Mouse (Mus musculus) C2C12 (cell line): ENCODE results near the gene Ptpn5. TPM values are rescaled to one million over a fixed set of nuclear protein-coding genes. Genes with fewer than 3 reads are reported as not detected.

ENCODE experiments used
- H3K27me3 ChIP-seq: one replicate; pipeline ENCODE4 v1.6.1; 2011; ENCODE audit not compliant: control insufficient read depth, insufficient read depth, insufficient read length
- H3K36me3 ChIP-seq: one replicate; pipeline ENCODE4 v1.6.1; 2011; ENCODE audit not compliant: control insufficient read depth, insufficient read depth
- H3K4me3 ChIP-seq: one replicate; pipeline ENCODE4 v1.5.1; 2011; ENCODE audit warnings: mild to moderate bottlenecking, control low read depth; ENCODE audit not compliant: poor library complexity, insufficient read depth, severe bottlenecking
- H3K79me2 ChIP-seq: one replicate; pipeline ENCODE4 v1.6.1; 2011; ENCODE audit not compliant: control insufficient read depth, insufficient read depth
- H3K79me3 ChIP-seq: one replicate; pipeline ENCODE4 v1.6.1; 2011; ENCODE audit warnings: low read depth, control low read depth
- H3ac ChIP-seq: one replicate; pipeline ENCODE3; 2011; ENCODE audit warnings: low read depth; ENCODE audit not compliant: control insufficient read depth, insufficient read length
- CEBPB ChIP-seq: IDR thresholded peaks from one replicate; pipeline ENCODE4 v1.6.1; 2011; ENCODE audit warnings: low read depth, mild to moderate bottlenecking, control low read depth, moderate library complexity
- CTCF ChIP-seq: IDR thresholded peaks from one replicate; pipeline ENCODE4 v1.5.1; 2011; ENCODE audit not compliant: control insufficient read depth, insufficient read depth, insufficient read length
- FOSL1 ChIP-seq: IDR thresholded peaks from one replicate; pipeline ENCODE4 v1.8.0; 2011; ENCODE audit warnings: mild to moderate bottlenecking, low read length; ENCODE audit not compliant: poor library complexity, insufficient read depth, severe bottlenecking
- MAX ChIP-seq: IDR thresholded peaks from one replicate; pipeline ENCODE4 v1.6.1; 2011; ENCODE audit warnings: mild to moderate bottlenecking, control low read depth
- MYOD1 ChIP-seq: IDR thresholded peaks from one replicate; pipeline ENCODE4 v1.6.1; 2011; ENCODE audit warnings: low read depth; ENCODE audit not compliant: control insufficient read depth, insufficient read length
- MYOG ChIP-seq: IDR thresholded peaks from one replicate; pipeline ENCODE4 v1.6.1; 2011; ENCODE audit not compliant: control insufficient read depth, insufficient read length; ENCODE audit errors: extremely low read depth
- USF1 ChIP-seq: IDR thresholded peaks from one replicate; pipeline ENCODE4 v1.6.1; 2011; ENCODE audit warnings: low read depth, mild to moderate bottlenecking, control low read depth, moderate library complexity
- polyA plus RNA-seq: library from polyadenylated mRNA; unstranded; fragments of >200 nt; fragmentation: generic; extraction: Trizol; gene quantifications from one replicate; pipeline ENCODE4 v1.2.1, GENCODE M21; 2012; ENCODE audit warnings: missing spikeins

The Ptpn5 gene
- polyA plus RNA-seq, 1 experiment: 0.16 TPM

DNA sequence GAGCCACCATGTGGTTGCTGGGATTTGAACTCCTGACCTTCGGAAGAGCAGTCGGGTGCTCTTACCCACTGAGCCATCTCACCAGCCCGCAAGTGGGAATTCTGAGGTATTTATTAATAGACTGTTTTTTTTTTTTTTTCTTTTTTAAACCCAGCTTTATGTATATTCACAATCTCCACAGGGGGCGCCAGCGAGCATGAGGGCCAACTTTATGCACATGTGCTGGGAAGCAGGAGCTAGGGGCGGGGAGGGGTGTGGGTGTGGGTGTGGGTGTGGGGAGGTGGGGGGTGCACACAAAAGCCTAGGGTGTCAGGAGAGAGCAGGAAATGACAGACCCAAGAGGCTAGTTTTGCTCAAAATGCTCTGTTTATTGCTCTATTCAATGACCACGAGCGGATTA is 56.0 kb downstream of the Ptpn5 start:
- no peak overlapping the region for H3K4me3 ChIP-seq
- TF ChIP-seq CEBPB (no peak), MYOD1 (no peak), USF1 (no peak), MAX (no peak), FOSL1 (no peak), CTCF (no peak), MYOG (no peak)
- no peaks in the 10 kb centered on the region for H3K36me3 ChIP-seq
- no peaks in the 10 kb centered on the region for H3K27me3 ChIP-seq
- H3K79me3 ChIP-seq: no peaks in the 10 kb centered on the region
- H3ac ChIP-seq: no peak overlapping the region
- H3K79me2 ChIP-seq: no peaks in the 10 kb centered on the region

DNA sequence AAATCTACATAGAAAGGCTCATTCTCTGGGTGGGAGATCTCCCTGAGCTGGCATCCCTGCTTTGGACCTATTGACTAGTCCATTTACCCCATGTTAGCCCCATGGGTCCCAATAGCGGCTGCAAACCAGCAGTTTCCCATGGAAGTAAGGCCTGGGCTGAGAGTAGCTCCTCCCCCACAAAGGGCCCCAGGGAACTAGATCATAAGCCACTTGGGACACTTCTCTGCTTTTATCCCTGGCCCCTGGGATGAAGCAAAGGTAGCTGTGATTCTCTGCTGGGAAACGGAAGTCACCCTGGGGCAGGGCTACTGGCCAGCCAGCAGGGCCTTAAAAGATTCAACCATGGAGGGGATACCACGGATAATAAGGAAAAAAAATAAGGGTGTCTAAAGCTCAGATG is 56.8 kb downstream of the Ptpn5 start:
- no peak for TF ChIP-seq USF1
- TF ChIP-seq MYOG: no peak
- TF ChIP-seq MYOD1: no peak
- TF ChIP-seq CEBPB: no peak
- TF ChIP-seq FOSL1: no peak
- no peak for TF ChIP-seq CTCF
- no peak for TF ChIP-seq MAX
- no peaks in the 10 kb centered on the region for H3K36me3 ChIP-seq
- H3ac ChIP-seq: no peak overlapping the region
- H3K4me3 ChIP-seq: no peak overlapping the region
- H3K79me2 ChIP-seq: no peaks in the 10 kb centered on the region
- no peaks in the 10 kb centered on the region for H3K79me3 ChIP-seq
- H3K27me3 ChIP-seq: no peaks in the 10 kb centered on the region

DNA sequence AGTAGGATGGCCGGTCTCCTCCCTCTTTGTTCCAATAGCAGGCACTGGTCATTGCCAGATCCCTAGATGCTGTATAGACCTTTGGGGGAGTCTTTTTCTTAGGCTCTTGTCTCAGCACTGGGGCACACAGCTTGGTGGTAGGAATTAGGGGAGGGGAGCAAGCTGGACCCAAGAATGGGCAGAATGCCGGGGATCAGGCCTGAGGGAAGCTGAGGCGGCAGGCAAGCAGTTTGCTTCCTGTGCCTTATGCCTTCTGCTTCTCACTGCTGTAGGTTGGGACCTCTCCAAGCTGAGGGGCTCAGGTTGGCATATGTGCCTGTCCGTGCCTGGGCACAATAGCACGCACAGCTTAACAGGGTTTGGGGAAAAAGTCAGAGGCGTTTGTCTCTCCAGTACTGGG is 57.3 kb downstream of the Ptpn5 start:
- H3K36me3 ChIP-seq: no peaks in the 10 kb centered on the region
- H3ac ChIP-seq: no peak overlapping the region
- no peak overlapping the region for H3K4me3 ChIP-seq
- TF ChIP-seq MYOG (no peak), CTCF (no peak), MYOD1 (no peak), CEBPB (no peak), FOSL1 (no peak), USF1 (no peak), MAX (no peak)
- no peaks in the 10 kb centered on the region for H3K79me3 ChIP-seq
- H3K27me3 ChIP-seq: no peaks in the 10 kb centered on the region
- H3K79me2 ChIP-seq: no peaks in the 10 kb centered on the region

DNA sequence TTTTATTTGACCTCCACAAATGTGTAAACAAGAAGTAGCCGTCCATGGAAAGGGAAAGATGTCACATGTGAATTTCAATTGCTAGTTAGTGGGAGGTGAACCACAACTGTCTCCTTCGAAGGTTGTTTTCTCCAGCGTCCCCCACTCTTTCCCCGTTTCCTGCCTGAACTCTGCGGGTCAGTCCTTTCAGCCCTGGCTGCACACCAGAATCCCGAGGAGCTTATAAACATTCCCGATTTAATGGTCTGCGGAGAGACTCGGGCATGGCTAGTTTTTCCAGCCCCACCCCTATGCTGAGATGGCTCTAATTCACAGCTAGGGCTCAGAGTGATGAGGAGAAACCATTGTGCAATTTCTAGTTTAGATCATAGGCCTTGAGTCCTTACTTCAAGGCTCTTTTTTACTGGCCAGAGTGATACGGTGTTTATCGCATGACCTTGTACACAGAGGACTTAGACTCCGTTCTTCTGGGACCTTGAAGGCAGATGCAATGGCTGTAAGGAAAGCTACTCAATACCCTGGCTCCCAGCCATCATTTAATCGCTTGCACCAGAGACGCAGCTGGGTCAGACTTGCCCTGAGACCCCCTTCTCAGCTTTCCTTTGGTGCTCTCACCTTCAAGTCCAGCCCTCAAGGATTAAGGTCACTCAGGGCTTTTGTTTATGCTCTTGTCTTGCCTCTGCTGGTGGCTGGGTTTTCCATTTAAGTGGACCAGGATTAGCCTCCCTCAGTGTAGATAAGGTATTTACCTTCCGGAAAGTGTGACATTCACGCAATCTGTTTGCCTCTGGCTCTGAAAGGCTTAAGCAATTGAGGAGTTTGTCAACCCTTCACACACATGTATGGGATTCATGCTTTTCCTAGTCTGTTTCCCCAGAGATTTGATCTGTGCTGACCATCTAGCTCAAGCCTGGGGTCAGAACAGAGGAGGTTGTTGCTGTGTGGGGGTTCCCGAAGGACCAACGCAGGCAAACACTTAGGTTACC is 59.7 kb downstream of the Ptpn5 start:
- Histone ChIP-seq H3K79me2 (no peaks in the 10 kb centered on the region), H3K36me3 (no peaks in the 10 kb centered on the region), H3K79me3 (no peaks in the 10 kb centered on the region), H3ac (no peak overlapping the region), H3K27me3 (no peaks in the 10 kb centered on the region), H3K4me3 (no peak overlapping the region)
- TF ChIP-seq MAX (no peak), CTCF (no peak), CEBPB (no peak), USF1 (no peak), FOSL1 (no peak), MYOD1 (no peak), MYOG (no peak)

DNA sequence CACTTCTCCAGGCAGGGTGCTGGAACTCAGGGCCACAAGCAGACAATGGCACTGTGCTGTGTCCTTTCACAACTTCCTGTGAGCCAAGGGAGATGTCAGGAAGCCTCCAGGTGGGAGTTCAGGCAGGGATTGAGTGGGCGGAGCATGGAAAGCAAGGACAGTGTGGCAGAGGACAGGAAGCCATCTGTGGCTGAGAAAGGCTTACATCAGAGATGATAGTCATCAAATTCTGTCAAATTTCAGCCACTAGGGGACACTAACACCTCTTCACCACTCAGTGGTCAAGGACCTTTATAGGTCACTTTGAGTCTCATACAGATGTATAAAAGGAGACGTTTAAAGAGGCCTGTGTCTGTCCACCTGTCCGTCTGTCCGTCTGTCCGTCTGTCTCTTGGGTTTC is 60.9 kb downstream of the Ptpn5 start:
- Histone ChIP-seq H3K4me3 (no peak overlapping the region), H3K79me2 (no peaks in the 10 kb centered on the region), H3ac (no peak overlapping the region), H3K27me3 (no peaks in the 10 kb centered on the region), H3K36me3 (no peaks in the 10 kb centered on the region), H3K79me3 (no peaks in the 10 kb centered on the region)
- no peak for TF ChIP-seq MYOG
- no peak for TF ChIP-seq USF1
- no peak for TF ChIP-seq FOSL1
- TF ChIP-seq CEBPB: no peak
- no peak for TF ChIP-seq MYOD1
- TF ChIP-seq MAX: no peak
- no peak for TF ChIP-seq CTCF

DNA sequence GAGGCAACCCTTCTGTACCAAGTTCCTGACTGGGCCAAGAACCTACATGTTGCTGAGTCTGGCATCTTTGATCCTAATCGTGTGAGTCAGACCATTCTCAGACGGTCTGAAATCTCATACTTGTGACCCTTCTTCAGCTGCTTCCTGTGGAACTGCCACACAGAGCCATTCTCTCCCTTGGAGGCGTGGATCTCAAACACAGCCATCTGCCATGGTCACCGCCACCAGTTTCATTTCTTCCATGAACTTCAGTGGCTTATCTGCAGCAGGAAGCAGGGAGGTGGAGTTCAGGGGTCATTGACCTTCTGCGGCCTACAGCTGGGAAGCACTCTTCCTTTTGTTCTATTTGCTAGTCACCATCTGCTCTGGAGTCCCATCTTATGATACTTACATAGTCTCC is 65.6 kb downstream of the Ptpn5 start:
- TF ChIP-seq CEBPB (no peak), MYOG (no peak)
- Histone ChIP-seq H3K27me3 (no peaks in the 10 kb centered on the region), H3K4me3 (no peak overlapping the region), H3K79me3 (no peaks in the 10 kb centered on the region), H3K36me3 (no peaks in the 10 kb centered on the region), H3ac (no peak overlapping the region), H3K79me2 (no peaks in the 10 kb centered on the region)
